Mouse (Mus musculus) liver, postnatal 0 days (tissue): Measurements from ENCODE around the gene Ppp1r14d.

Experiments used
- CTCF ChIP-seq: sonication (generic); IDR thresholded peaks from 2 replicates; pipeline ENCODE4 v1.5.1; 2016; ENCODE audit warnings: antibody characterized with exemption, low read depth
- EP300 ChIP-seq: IDR thresholded peaks from 2 replicates; pipeline ENCODE4 v1.6.1; 2016; ENCODE audit warnings: antibody characterized with exemption, low read depth, mild to moderate bottlenecking

DNA sequence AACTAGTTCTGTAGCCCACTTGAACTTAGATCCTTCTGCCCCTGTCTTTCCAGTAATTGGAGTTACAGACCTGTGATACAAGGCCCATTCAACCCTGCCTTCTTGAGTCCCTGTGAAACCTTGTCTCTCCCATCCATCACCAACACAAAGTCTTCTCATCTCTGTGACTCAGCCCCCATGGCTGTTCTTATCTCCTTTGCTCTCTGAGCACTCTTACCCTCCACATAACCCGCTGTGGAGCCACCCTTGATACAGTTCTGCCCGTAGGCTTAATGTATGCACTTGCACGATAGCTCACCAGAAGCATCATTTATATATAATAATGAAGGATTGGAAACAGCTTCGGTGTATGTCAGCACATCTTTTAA, 11.1 kb upstream of the Ppp1r14d start:
- no peak for TF ChIP-seq CTCF
- no peak for TF ChIP-seq EP300
